Mouse (Mus musculus): ENCODE results near the gene Ndufs2. TPM values are rescaled to one million over a fixed set of nuclear protein-coding genes. Genes with fewer than 3 reads are reported as not detected.

Gene Ndufs2
- polyA plus RNA-seq, 1 experiment from 2014 or later: 264 TPM

DNA sequence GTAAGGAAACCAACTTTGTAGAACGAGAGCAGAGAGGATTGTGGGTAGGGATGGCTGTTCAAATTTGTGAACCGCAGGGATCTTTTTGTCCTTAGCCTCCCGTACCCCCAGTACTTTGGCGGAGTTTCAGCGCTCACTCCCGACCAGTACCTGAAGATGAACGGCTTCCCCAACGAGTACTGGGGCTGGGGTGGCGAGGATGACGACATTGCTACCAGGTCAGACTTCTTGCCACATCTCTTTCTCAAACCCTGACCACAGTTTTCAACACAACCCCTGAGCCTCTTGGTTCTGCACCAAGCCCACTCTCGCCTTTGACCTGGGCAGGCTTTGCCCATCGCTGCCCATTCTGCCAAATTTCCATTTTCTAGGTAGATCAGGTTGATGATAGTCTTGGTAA, 23.0 kb upstream of the Ndufs2 start:
- Histone ChIP-seq H3K4me1 (ENCODE audit: control insufficient read depth, insufficient read depth, low read length) (peaks cover 6% of the 10 kb centered on the region), H3K4me2 (ENCODE audit: low read depth, severe bottlenecking) (no peak overlapping the region), H3K4me3 (ENCODE audit: low read depth, low read length) (no peak overlapping the region), H3K9ac (ENCODE audit: low read length) (no peak overlapping the region), H3K36me3 (ENCODE audit: control insufficient read depth, insufficient read depth, low read length) (peaks cover 28% of the 10 kb centered on the region), H3K9me3 (ENCODE audit: control insufficient read depth, low read length) (no peaks in the 10 kb centered on the region), H3K27me3 (ENCODE audit: control insufficient read depth, insufficient read depth, low read length) (no peaks in the 10 kb centered on the region), H3K27ac (replicated peaks; ENCODE audit: low read depth, low read length) (no peak overlapping the region)
- WGBS: 93% methylated on average over 12 of the region's 12 CpGs
- ATAC-seq (ENCODE audit: insufficient number of reproducible peaks, low FRiP score, low TSS enrichment, low read depth): no peak
- DNase-seq (ENCODE audit: low spot score): no peak

DNA sequence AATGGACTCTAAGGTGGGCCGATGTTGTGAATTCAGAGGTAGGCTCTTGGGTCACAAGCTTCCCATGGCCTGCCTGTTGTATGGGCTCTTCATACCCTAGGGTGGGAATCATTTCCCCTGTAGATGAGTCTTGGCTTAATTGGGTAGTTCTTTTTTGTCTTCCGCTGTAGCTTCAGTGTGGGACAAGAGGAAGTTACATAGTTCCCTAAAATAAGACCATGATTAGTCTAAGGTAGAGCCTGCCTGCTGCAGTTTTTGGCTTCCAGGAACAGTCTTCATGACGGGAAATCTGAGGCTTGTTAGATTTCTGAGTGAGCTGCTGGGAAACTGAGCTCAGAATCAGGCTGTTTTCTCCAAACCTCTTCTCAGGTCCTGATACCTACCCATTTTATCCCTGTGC, 20.9 kb upstream of the Ndufs2 start:
- H3K27ac ChIP-seq (replicated peaks; ENCODE audit: low read depth, low read length): no peak overlapping the region
- H3K9ac ChIP-seq (ENCODE audit: low read length): no peak overlapping the region
- H3K4me2 ChIP-seq (ENCODE audit: low read depth, severe bottlenecking): no peak overlapping the region
- no peaks in the 10 kb centered on the region for H3K9me3 ChIP-seq (ENCODE audit: control insufficient read depth, low read length)
- peaks cover 22% of the 10 kb centered on the region for H3K36me3 ChIP-seq (ENCODE audit: control insufficient read depth, insufficient read depth, low read length)
- H3K4me3 ChIP-seq (ENCODE audit: low read depth, low read length): no peak overlapping the region
- no peak for DNase-seq (ENCODE audit: low spot score)
- WGBS: 88% methylated on average over 3 of the region's 3 CpGs
- H3K4me1 ChIP-seq (ENCODE audit: control insufficient read depth, insufficient read depth, low read length): peaks cover 6% of the 10 kb centered on the region
- H3K27me3 ChIP-seq (ENCODE audit: control insufficient read depth, insufficient read depth, low read length): no peaks in the 10 kb centered on the region
- ATAC-seq (ENCODE audit: insufficient number of reproducible peaks, low FRiP score, low TSS enrichment, low read depth): no peak

- Histone ChIP-seq H3K4me3 (ENCODE audit: low read depth, low read length) (no peak overlapping the region), H3K4me2 (ENCODE audit: low read depth, severe bottlenecking) (peak overlapping the region; percentile 91; the same call in 1 of the 2 replicates), H3K27me3 (ENCODE audit: control insufficient read depth, insufficient read depth, low read length) (no peaks in the 10 kb centered on the region), H3K36me3 (ENCODE audit: control insufficient read depth, insufficient read depth, low read length) (peaks cover 20% of the 10 kb centered on the region), H3K9me3 (ENCODE audit: control insufficient read depth, low read length) (no peaks in the 10 kb centered on the region), H3K27ac (replicated peaks; ENCODE audit: low read depth, low read length) (no peak overlapping the region), H3K4me1 (ENCODE audit: control insufficient read depth, insufficient read depth, low read length) (peaks cover 6% of the 10 kb centered on the region), H3K9ac (ENCODE audit: low read length) (no peak overlapping the region)
- WGBS: 76% methylated on average over 10 of the region's 10 CpGs
- ATAC-seq (ENCODE audit: insufficient number of reproducible peaks, low FRiP score, low TSS enrichment, low read depth): no peak
- DNase-seq (ENCODE audit: low spot score): no peak
Measured at GRCm38 (mm10) chr1:171271622-171272021, 20.4 kb upstream of the Ndufs2 start.

DNA sequence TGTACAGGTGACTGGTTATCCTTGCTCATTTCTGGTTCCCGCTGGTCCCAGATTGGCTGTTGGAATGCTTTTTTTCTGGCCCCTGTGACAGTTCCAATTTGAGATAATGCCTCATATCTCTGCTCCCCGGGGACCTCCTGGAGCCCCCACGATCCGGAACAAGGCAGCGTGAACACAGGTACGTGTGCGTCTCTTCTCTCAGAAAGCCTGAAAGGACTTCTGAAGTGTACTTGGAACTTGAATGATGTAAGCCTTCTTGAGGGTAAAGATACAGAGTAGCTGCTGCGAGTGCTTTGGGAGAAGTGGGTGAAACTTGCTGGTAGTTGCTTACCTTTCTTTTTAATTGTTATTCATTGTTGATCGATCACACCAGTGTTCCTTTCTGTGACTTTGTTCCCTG, 20.0 kb upstream of the Ndufs2 start:
- peaks cover 6% of the 10 kb centered on the region for H3K4me1 ChIP-seq (ENCODE audit: control insufficient read depth, insufficient read depth, low read length)
- no peaks in the 10 kb centered on the region for H3K9me3 ChIP-seq (ENCODE audit: control insufficient read depth, low read length)
- H3K27me3 ChIP-seq (ENCODE audit: control insufficient read depth, insufficient read depth, low read length): no peaks in the 10 kb centered on the region
- no peak for ATAC-seq (ENCODE audit: insufficient number of reproducible peaks, low FRiP score, low TSS enrichment, low read depth)
- peaks cover 18% of the 10 kb centered on the region for H3K36me3 ChIP-seq (ENCODE audit: control insufficient read depth, insufficient read depth, low read length)
- no peak overlapping the region for H3K27ac ChIP-seq (replicated peaks; ENCODE audit: low read depth, low read length)
- H3K9ac ChIP-seq (ENCODE audit: low read length): no peak overlapping the region; the same call in 1 of the 2 replicates
- peak overlapping the region; percentile 91 for H3K4me2 ChIP-seq (ENCODE audit: low read depth, severe bottlenecking)
- peak overlapping the region; percentile 75 for H3K4me3 ChIP-seq (ENCODE audit: low read depth, low read length)
- 47% methylated on average over 9 of the region's 9 CpGs for WGBS
- DNase-seq (ENCODE audit: low spot score): no peak

- ATAC-seq (ENCODE audit: insufficient number of reproducible peaks, low FRiP score, low TSS enrichment, low read depth) (peak; percentile 73), DNase-seq (ENCODE audit: low spot score) (no peak)
- Histone ChIP-seq H3K9me3 (ENCODE audit: control insufficient read depth, low read length) (no peaks in the 10 kb centered on the region), H3K27me3 (ENCODE audit: control insufficient read depth, insufficient read depth, low read length) (no peaks in the 10 kb centered on the region), H3K9ac (ENCODE audit: low read length) (peak overlapping the region; percentile 72), H3K27ac (replicated peaks; ENCODE audit: low read depth, low read length) (no peak overlapping the region; the same call in 1 of the 2 replicates), H3K4me2 (ENCODE audit: low read depth, severe bottlenecking) (peak overlapping the region; percentile 91), H3K4me1 (ENCODE audit: control insufficient read depth, insufficient read depth, low read length) (peaks cover 6% of the 10 kb centered on the region), H3K4me3 (ENCODE audit: low read depth, low read length) (peak overlapping the region; percentile 75), H3K36me3 (ENCODE audit: control insufficient read depth, insufficient read depth, low read length) (peaks cover 13% of the 10 kb centered on the region; the same call in 1 of the 2 replicates)
- WGBS: under 1% methylated on average over 17 of the region's 19 CpGs
Measured at GRCm38 (mm10) chr1:171270573-171270900, 19.3 kb upstream of the Ndufs2 start.

GRCm38 (mm10) chr1:171269848-171270572, 18.8 kb upstream of the Ndufs2 start, which contains the start of gene B4galt3:
Gene B4galt3, plus strand, starts transcription at chr1:171270328.
- ATAC-seq (ENCODE audit: insufficient number of reproducible peaks, low FRiP score, low TSS enrichment, low read depth) (peak; percentile 94), DNase-seq (ENCODE audit: low spot score) (peak; percentile 97)
- Histone ChIP-seq H3K27me3 (ENCODE audit: control insufficient read depth, insufficient read depth, low read length) (no peaks in the 10 kb centered on the region), H3K4me2 (ENCODE audit: low read depth, severe bottlenecking) (peak within 1 kb of the TSS; percentile 91), H3K4me1 (ENCODE audit: control insufficient read depth, insufficient read depth, low read length) (peaks cover 6% of the 10 kb centered on the region), H3K27ac (replicated peaks; ENCODE audit: low read depth, low read length) (no peak within 1 kb of the TSS; the same call in 1 of the 2 replicates), H3K36me3 (ENCODE audit: control insufficient read depth, insufficient read depth, low read length) (peaks cover 12% of the 10 kb centered on the region; the same call in 1 of the 2 replicates), H3K9me3 (ENCODE audit: control insufficient read depth, low read length) (no peaks in the 10 kb centered on the region), H3K4me3 (ENCODE audit: low read depth, low read length) (peak within 1 kb of the TSS; percentile 75), H3K9ac (ENCODE audit: low read length) (peak within 1 kb of the TSS; percentile 72)
- 4% methylated on average over 36 of the region's 36 CpGs for WGBS

GRCm38 (mm10) chr1:171268341-171268740, 17.2 kb upstream of the Ndufs2 start:
- Histone ChIP-seq H3K36me3 (ENCODE audit: control insufficient read depth, insufficient read depth, low read length) (peaks cover 3% of the 10 kb centered on the region; the same call in 1 of the 2 replicates), H3K9me3 (ENCODE audit: control insufficient read depth, low read length) (no peaks in the 10 kb centered on the region), H3K9ac (ENCODE audit: low read length) (no peak overlapping the region), H3K4me1 (ENCODE audit: control insufficient read depth, insufficient read depth, low read length) (peaks cover 6% of the 10 kb centered on the region), H3K27me3 (ENCODE audit: control insufficient read depth, insufficient read depth, low read length) (no peaks in the 10 kb centered on the region), H3K27ac (replicated peaks; ENCODE audit: low read depth, low read length) (no peak overlapping the region), H3K4me2 (ENCODE audit: low read depth, severe bottlenecking) (no peak overlapping the region), H3K4me3 (ENCODE audit: low read depth, low read length) (no peak overlapping the region)
- DNase-seq (ENCODE audit: low spot score) (no peak), ATAC-seq (ENCODE audit: insufficient number of reproducible peaks, low FRiP score, low TSS enrichment, low read depth) (no peak)
- WGBS: 68% methylated on average over 1 of the region's 1 CpGs

DNA sequence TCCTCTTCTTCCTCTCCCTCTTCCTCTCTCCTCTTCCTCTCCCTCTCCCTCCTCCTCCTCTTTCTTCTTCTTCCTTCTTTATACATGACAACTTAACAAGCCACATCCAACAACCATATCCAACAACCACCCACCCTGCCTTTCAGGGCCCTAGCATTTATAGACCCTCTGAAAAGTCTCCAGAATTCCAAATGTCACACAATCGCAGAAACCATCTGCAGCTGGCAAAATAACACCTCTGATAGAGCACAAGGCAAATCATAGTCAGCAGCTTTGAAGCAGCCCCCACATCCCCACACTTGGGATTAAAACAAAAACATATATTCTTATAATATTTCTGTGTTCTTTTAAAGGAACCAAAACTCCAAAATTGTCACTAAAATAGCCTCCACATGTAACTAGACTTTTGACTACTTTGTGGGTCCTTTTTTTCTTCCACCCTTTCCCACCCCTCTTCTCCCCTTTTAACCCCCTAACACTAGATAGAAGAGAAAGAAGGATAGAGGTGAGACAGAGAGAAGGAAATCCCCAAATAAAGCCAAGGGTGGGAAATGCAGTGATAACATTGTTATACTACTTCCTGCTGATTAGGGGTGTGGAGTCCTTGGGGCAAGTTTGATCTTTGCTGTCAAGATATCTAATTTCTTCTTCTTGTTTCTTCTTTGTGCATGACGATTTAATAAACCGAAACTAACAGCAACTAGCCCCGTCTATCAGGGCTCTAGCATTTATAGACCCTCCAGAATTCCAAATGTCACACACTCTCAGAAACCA, 15.0 kb upstream of the Ndufs2 start:
- H3K9ac ChIP-seq (ENCODE audit: low read length): no peak overlapping the region
- 77% methylated on average over 4 of the region's 4 CpGs for whole genome bisulfite sequencing
- peaks cover 4% of the 10 kb centered on the region for H3K4me1 ChIP-seq (ENCODE audit: control insufficient read depth, insufficient read depth, low read length)
- DNase-seq (ENCODE audit: low spot score) (no peak), ATAC-seq (ENCODE audit: insufficient number of reproducible peaks, low FRiP score, low TSS enrichment, low read depth) (no peak)
- no peaks in the 10 kb centered on the region for H3K36me3 ChIP-seq (ENCODE audit: control insufficient read depth, insufficient read depth, low read length)
- H3K27ac ChIP-seq (replicated peaks; ENCODE audit: low read depth, low read length): no peak overlapping the region
- no peak overlapping the region for H3K4me2 ChIP-seq (ENCODE audit: low read depth, severe bottlenecking)
- H3K9me3 ChIP-seq (ENCODE audit: control insufficient read depth, low read length): no peaks in the 10 kb centered on the region
- H3K4me3 ChIP-seq (ENCODE audit: low read depth, low read length): no peak overlapping the region
- H3K27me3 ChIP-seq (ENCODE audit: control insufficient read depth, insufficient read depth, low read length): no peaks in the 10 kb centered on the region

Data from limb, embryonic 11.5 days (tissue).